Mouse (Mus musculus): ENCODE results near the gene Pls1. TPM values are rescaled to one million over a fixed set of nuclear protein-coding genes. Genes with fewer than 3 reads are reported as not detected.

Pls1 gene
- 1.2 TPM in 2 replicates for polyA plus RNA-seq (2012; rRNA removed)

GRCm38 (mm10) chr9:95844825-95845460, at the start of gene Pls1:
TSS of gene Pls1 (minus strand) at chr9:95845311.

GRCm38 (mm10) chr9:95857414-95858026, 12.4 kb upstream of the Pls1 start, which contains the start of gene Atr:
TSS of gene Atr (plus strand) at chr9:95857597.

GRCm38 (mm10) chr9:95750037-95750511, 95.0 kb downstream of the Pls1 start, which contains the start of gene Trpc1:
TSS of gene Trpc1 (minus strand) at chr9:95750375.

Other genes starting within 250 kb of the Pls1 start
- gene Pcolce2, start 207.7 kb downstream of the Pls1 start, polyA plus RNA-seq (2012; rRNA removed): 0.24 and 0.40 TPM in 2 replicates
- 12.9 and 13.6 TPM in 2 replicates for gene Trpc1, start 94.9 kb downstream of the Pls1 start, polyA plus RNA-seq (2012; rRNA removed)
- 10.7 and 12.4 TPM in 2 replicates for gene Atr, start 12.3 kb upstream of the Pls1 start, polyA plus RNA-seq (2012; rRNA removed)
- 15.3 and 16.9 TPM in 2 replicates for gene Xrn1, start 109.4 kb upstream of the Pls1 start, polyA plus RNA-seq (2012; rRNA removed)

Data from central nervous system, embryonic 18 days (tissue).